Mouse (Mus musculus) stomach, embryonic 15.5 days (tissue): ENCODE data around the gene Prx. TPM values are rescaled to one million over a fixed set of nuclear protein-coding genes. Genes with fewer than 3 reads are reported as not detected.
"Not testable (repeated sequence)": the region's sequence is repeated elsewhere in the genome, so short reads cannot be mapped to it uniquely, and the experiment has no call there.

Source experiments
- ATAC-seq: fragments of 200-750 bp; cut with Nextera tagmentation; 2 replicates; pipeline ENCODE4 v1.8.0; 2017; ENCODE audit warnings: low read depth, moderate number of reproducible peaks, moderate TSS enrichment; ENCODE audit not compliant: insufficient read depth, low FRiP score
- H3K27ac ChIP-seq: fragments of 300-500 bp; sonication (generic); 2 replicates; pipeline ENCODE4 v1.5.1; 2015; ENCODE audit warnings: mild to moderate bottlenecking, inconsistent platforms
- H3K27me3 ChIP-seq: fragments of 300-500 bp; sonication (generic); replicated peaks from 2 replicates; pipeline ENCODE4 v1.6.1; 2015; ENCODE audit warnings: inconsistent platforms
- H3K36me3 ChIP-seq: fragments of 300-500 bp; sonication (generic); 2 replicates; pipeline ENCODE4 v1.6.1; 2015; ENCODE audit warnings: inconsistent platforms
- H3K4me1 ChIP-seq: fragments of 300-500 bp; sonication (generic); 2 replicates; pipeline ENCODE4 v1.6.1; 2015; ENCODE audit warnings: inconsistent platforms
- H3K4me2 ChIP-seq: fragments of 300-500 bp; sonication (generic); 2 replicates; pipeline ENCODE4 v1.6.1; 2015; ENCODE audit warnings: mild to moderate bottlenecking, inconsistent platforms
- H3K4me3 ChIP-seq: fragments of 300-500 bp; sonication (generic); replicated peaks from 2 replicates; pipeline ENCODE4 v1.5.1; 2015; ENCODE audit warnings: inconsistent platforms
- H3K9ac ChIP-seq: fragments of 300-500 bp; sonication (generic); 2 replicates; pipeline ENCODE4 v1.6.1; 2015; ENCODE audit warnings: inconsistent platforms
- H3K9me3 ChIP-seq: fragments of 300-500 bp; sonication (generic); 2 replicates; pipeline ENCODE4 v1.6.1; 2016; ENCODE audit warnings: inconsistent platforms
- WGBS: fragments of 180-500 bp; shearing (Covaris S2); methylation state at CpG from one replicate; pipeline ENCODE4 v1.1.7; 2015; 5-methylcytosine and 5-hydroxymethylcytosine counted together
- polyA plus RNA-seq: library from polyadenylated mRNA; unstranded; fragments of >200 nt; fragmentation: Nextera tagmentation; extraction: Ambion mirVana; gene quantifications from 2 replicates; pipeline ENCODE4 v1.2.1, GENCODE M21; 2015

Gene Prx
- polyA plus RNA-seq, 1 experiment from 2014 or later = 3.5 TPM

DNA sequence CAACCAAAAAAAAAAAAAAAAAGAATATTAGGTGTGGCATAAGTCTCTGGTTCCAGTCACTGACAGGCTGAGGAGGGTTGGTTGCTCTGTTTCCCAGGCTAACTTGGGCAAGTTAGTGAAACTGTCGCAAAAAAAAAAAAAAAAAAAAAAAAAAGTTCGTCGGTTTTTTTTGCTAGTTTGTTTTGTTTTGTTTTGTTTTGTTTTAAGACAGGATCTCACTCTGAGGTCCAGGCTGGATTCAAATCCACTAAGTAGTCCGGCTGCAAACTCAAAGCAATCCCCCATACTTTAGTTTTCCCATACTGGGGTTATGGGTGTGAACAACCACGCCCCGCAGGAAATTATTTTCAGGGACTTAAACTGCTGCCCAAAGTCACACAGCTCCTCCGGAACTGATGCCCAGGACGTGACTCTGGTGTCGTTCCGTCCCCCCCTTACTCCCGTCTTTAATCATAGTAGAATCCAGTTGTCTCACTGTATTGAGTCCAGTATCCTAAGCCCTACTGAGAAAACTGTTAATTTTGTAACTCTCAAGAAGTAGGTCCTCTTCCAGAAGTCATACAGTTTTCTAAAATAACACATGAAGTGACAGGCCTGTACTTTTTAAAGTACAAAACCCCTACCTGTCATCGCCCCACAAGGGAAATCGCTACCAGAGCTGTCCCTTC, 12.9 kb upstream of the Prx start:
- WGBS = 2% methylated on average over 13 of the region's 13 CpGs
- ATAC-seq = no peak

GRCm38 (mm10) chr7:27486770-27487697, 12.1 kb upstream of the Prx start, which contains the start of gene Sertad1:
Gene Sertad1 (plus strand): TSS chr7:27486910.
- peaks cover 35% of the 10 kb centered on the region for H3K4me1 ChIP-seq
- H3K27ac ChIP-seq = peak within 1 kb of the TSS; percentile 99
- peak within 1 kb of the TSS; percentile 79 for H3K4me3 ChIP-seq
- no peaks in the 10 kb centered on the region for H3K27me3 ChIP-seq
- no peaks in the 10 kb centered on the region for H3K9me3 ChIP-seq
- H3K4me2 ChIP-seq = peak within 1 kb of the TSS; percentile 79
- H3K9ac ChIP-seq = peak within 1 kb of the TSS; percentile 81
- peak; percentile 91 for ATAC-seq
- H3K36me3 ChIP-seq = peaks cover 9% of the 10 kb centered on the region; the same call in 1 of the 2 replicates
- under 1% methylated on average over 74 of the region's 80 CpGs for WGBS

More for the DNA sequence above, 12.9 kb upstream of the Prx start:
- peak overlapping the region; percentile 99 for H3K27ac ChIP-seq
- peaks cover 28% of the 10 kb centered on the region for H3K4me1 ChIP-seq
- H3K9ac ChIP-seq = peak overlapping the region; percentile 37
- H3K27me3 ChIP-seq = no peaks in the 10 kb centered on the region
- H3K4me2 ChIP-seq = peak overlapping the region; percentile 79
- H3K9me3 ChIP-seq = no peaks in the 10 kb centered on the region
- H3K4me3 ChIP-seq = peak overlapping the region; percentile 79
- H3K36me3 ChIP-seq = peaks cover 9% of the 10 kb centered on the region; the same call in 1 of the 2 replicates

DNA sequence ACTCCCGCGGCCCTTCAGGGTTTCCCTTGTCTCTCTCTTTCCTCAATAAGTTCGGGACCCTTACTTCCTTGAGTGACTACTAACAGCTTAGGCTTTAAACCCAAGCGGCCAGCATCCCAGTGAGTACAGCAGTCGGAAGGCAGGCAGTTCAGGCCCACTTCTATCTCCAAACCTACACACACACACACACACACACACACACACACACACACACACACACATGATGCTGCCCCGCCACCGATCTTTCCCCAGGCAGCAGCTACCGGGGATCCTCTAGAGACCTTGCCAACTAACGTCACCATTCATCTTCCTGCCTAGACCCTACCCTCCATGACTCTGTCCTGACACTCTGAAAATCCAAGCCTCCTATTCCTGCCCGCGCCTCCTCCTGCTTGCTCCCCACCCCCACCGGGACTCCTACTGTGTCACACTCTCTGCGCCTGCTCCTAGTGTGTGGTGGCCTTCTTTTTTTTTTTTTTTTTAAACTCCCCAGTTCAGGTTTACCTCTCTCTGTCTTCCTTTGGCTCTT, 11.3 kb upstream of the Prx start:
- Histone ChIP-seq H3K27ac (peak overlapping the region; percentile 99), H3K9me3 (no peaks in the 10 kb centered on the region), H3K27me3 (no peaks in the 10 kb centered on the region), H3K4me2 (peak overlapping the region; percentile 79), H3K4me1 (peaks cover 33% of the 10 kb centered on the region), H3K4me3 (peak overlapping the region; percentile 79), H3K36me3 (peaks cover 9% of the 10 kb centered on the region; the same call in 1 of the 2 replicates), H3K9ac (peak overlapping the region; percentile 81)
- no peak for ATAC-seq
- 2% methylated on average over 13 of the region's 13 CpGs for WGBS

DNA sequence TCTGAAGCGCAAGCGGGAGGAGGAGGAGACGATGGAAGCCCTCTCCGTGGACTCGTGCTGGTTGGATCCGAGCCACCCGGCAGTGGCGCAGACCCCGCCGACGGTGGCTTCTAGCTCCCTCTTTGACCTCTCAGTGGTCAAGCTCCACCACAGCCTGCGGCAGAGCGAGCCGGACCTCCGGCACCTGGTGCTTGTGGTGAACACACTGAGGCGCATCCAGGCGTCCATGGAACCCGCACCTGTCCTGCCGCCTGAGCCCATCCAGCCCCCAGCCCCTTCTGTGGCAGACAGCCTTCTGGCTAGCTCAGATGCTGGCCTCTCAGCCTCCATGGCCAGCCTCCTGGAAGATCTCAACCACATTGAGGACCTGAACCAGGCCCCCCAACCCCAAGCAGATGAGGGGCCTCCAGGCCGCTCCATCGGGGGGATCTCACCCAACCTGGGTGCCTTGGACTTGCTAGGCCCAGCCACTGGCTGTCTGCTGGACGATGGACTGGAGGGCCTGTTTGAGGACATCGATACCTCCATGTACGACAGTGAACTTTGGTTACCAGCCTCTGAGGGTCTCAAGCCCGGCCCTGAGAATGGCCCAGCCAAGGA, 9.8 kb upstream of the Prx start:
- ATAC-seq = no peak
- peaks cover 9% of the 10 kb centered on the region; the same call in 1 of the 2 replicates for H3K36me3 ChIP-seq
- WGBS = 89% methylated on average over 25 of the region's 25 CpGs
- peaks cover 33% of the 10 kb centered on the region for H3K4me1 ChIP-seq
- no peak overlapping the region for H3K4me3 ChIP-seq
- H3K9ac ChIP-seq = no peak overlapping the region
- H3K4me2 ChIP-seq = no peak overlapping the region; the same call in 1 of the 2 replicates
- no peaks in the 10 kb centered on the region for H3K9me3 ChIP-seq
- peak overlapping the region; percentile 95; the same call in 1 of the 2 replicates for H3K27ac ChIP-seq
- no peaks in the 10 kb centered on the region for H3K27me3 ChIP-seq

- H3K9ac ChIP-seq = peak overlapping the region; percentile 37; the same call in 1 of the 2 replicates
- H3K36me3 ChIP-seq = peaks cover 9% of the 10 kb centered on the region; the same call in 1 of the 2 replicates
- WGBS = 23% methylated on average over 4 of the region's 4 CpGs
- no peaks in the 10 kb centered on the region for H3K9me3 ChIP-seq
- peak overlapping the region; percentile 95 for H3K27ac ChIP-seq
- no peaks in the 10 kb centered on the region for H3K27me3 ChIP-seq
- peak overlapping the region; percentile 66 for H3K4me2 ChIP-seq
- no peak for ATAC-seq
- peak overlapping the region; percentile 41 for H3K4me3 ChIP-seq
- H3K4me1 ChIP-seq = peaks cover 33% of the 10 kb centered on the region
Observed at GRCm38 (mm10) chr7:27490227-27490542, 8.9 kb upstream of the Prx start.

- H3K9ac ChIP-seq = peak overlapping the region; percentile 37; the same call in 1 of the 2 replicates
- under 1% methylated on average over 30 of the region's 33 CpGs for WGBS
Observed at GRCm38 (mm10) chr7:27490543-27491329, 8.4 kb upstream of the Prx start.

DNA sequence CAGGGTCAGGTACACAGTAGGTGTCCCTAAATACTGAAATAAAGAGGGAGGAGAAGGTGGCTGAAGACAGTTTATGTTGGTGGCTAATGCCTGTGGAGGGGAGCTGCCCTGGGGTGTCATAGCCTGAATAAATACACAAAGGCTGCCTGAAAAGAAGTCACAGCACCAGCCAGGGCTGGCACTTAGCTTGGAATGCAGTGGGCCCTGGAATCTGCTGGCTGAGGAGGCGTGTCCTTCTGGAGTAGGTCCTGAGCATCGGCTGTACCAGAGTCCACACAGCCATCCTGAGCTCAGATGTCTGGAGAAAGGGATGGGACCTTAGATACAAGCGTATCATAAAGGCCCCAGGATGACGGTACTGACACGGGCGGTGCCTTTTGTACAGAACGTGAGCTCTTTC, 7.3 kb upstream of the Prx start:
- Histone ChIP-seq H3K4me2 (no peak overlapping the region), H3K36me3 (peaks cover 9% of the 10 kb centered on the region; the same call in 1 of the 2 replicates), H3K4me3 (no peak overlapping the region), H3K9me3 (no peaks in the 10 kb centered on the region), H3K27ac (peak overlapping the region; percentile 52; the same call in 1 of the 2 replicates), H3K4me1 (peaks cover 33% of the 10 kb centered on the region), H3K27me3 (no peaks in the 10 kb centered on the region), H3K9ac (no peak overlapping the region)
- ATAC-seq = no peak
- WGBS = 71% methylated on average over 7 of the region's 7 CpGs

More at GRCm38 (mm10) chr7:27490543-27491329, 8.4 kb upstream of the Prx start:
- Histone ChIP-seq H3K27ac (peak overlapping the region; percentile 95), H3K9me3 (no peaks in the 10 kb centered on the region), H3K4me3 (peak overlapping the region; percentile 41), H3K27me3 (no peaks in the 10 kb centered on the region), H3K4me1 (peaks cover 33% of the 10 kb centered on the region), H3K4me2 (peak overlapping the region; percentile 66), H3K36me3 (peaks cover 9% of the 10 kb centered on the region; the same call in 1 of the 2 replicates)
- ATAC-seq = peak; percentile 84

- 52% methylated on average over 3 of the region's 3 CpGs for WGBS
- H3K27me3 ChIP-seq = no peaks in the 10 kb centered on the region
- no peak for ATAC-seq
- H3K9me3 ChIP-seq = no peaks in the 10 kb centered on the region
- no peak overlapping the region for H3K27ac ChIP-seq
- H3K9ac ChIP-seq = no peak overlapping the region
- peaks cover 9% of the 10 kb centered on the region; the same call in 1 of the 2 replicates for H3K36me3 ChIP-seq
- peaks cover 33% of the 10 kb centered on the region for H3K4me1 ChIP-seq
- no peak overlapping the region for H3K4me2 ChIP-seq
- H3K4me3 ChIP-seq = no peak overlapping the region
Observed at GRCm38 (mm10) chr7:27493022-27493421, 6.1 kb upstream of the Prx start.

GRCm38 (mm10) chr7:27493450-27493849, 5.7 kb upstream of the Prx start:
- H3K4me2 ChIP-seq = no peak overlapping the region
- peaks cover 9% of the 10 kb centered on the region; the same call in 1 of the 2 replicates for H3K36me3 ChIP-seq
- H3K9me3 ChIP-seq = no peaks in the 10 kb centered on the region
- H3K27ac ChIP-seq = no peak overlapping the region
- WGBS = 84% methylated on average over 5 of the region's 5 CpGs
- peaks cover 29% of the 10 kb centered on the region for H3K4me1 ChIP-seq
- H3K9ac ChIP-seq = no peak overlapping the region
- H3K27me3 ChIP-seq = no peaks in the 10 kb centered on the region
- ATAC-seq = no peak
- H3K4me3 ChIP-seq = no peak overlapping the region

GRCm38 (mm10) chr7:27494659-27495367, 4.3 kb upstream of the Prx start:
- H3K9me3 ChIP-seq, H3K27ac ChIP-seq, H3K9ac ChIP-seq, H3K4me2 ChIP-seq, H3K36me3 ChIP-seq, H3K4me3 ChIP-seq, ATAC-seq, H3K27me3 ChIP-seq: not testable (repeated sequence)
- peaks cover 18% of the 10 kb centered on the region for H3K4me1 ChIP-seq
- WGBS = 90% methylated on average over 9 of the region's 9 CpGs
